Mouse (Mus musculus): ENCODE measurements around the gene Gm6356. TPM values are rescaled to one million over a fixed set of nuclear protein-coding genes. Genes with fewer than 3 reads are reported as not detected.

The Gm6356 gene
- polyA plus RNA-seq (2012; rRNA removed; ENCODE audit: low replicate concordance), result not detected in 2 replicates

DNA sequence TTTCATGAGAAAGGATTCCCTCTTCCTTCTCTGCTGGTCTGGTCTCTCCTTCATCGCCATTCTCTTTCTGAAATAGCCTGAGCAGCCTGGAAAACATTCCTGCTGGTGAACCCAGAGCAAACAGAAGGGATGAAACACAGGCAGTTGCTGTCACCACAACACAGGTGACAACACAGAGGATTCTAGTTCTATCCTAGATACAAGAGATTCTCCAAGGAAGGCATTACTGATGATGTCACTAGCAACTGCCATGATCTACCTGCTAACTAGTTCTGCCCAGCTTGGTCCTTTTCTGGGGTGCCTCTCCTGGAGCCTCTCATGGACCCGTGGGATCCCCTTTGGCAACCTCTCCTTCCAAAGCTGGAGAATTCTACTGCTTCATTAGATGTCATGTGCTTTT is at the start of gene Gm6356:
Gene Gm6356 (minus strand): TSS at position 101 of the 400 bp plus-strand sequence.

Other genes starting within 250 kb of the Gm6356 start
- 0.30 and 0.69 TPM in 2 replicates for gene Gm3636, start 231.5 kb downstream of the Gm6356 start, polyA plus RNA-seq (2012; rRNA removed; ENCODE audit: low replicate concordance)
- not detected in 2 replicates for gene Gm8362, start 199.4 kb downstream of the Gm6356 start, polyA plus RNA-seq (2012; rRNA removed; ENCODE audit: low replicate concordance)
- gene Gm3642, start 133.5 kb downstream of the Gm6356 start, polyA plus RNA-seq (2012; rRNA removed; ENCODE audit: low replicate concordance), result not detected in 2 replicates
- gene Gm3667, start 83.9 kb downstream of the Gm6356 start, polyA plus RNA-seq (2012; rRNA removed; ENCODE audit: low replicate concordance), result 0.37 TPM in 1 of 2 replicates, not detected in the other
- gene Gm10406, start 53.6 kb upstream of the Gm6356 start, polyA plus RNA-seq (2012; rRNA removed; ENCODE audit: low replicate concordance), result 0.14 TPM in 1 of 2 replicates, not detected in the other
- gene Gm3685, start 71.2 kb upstream of the Gm6356 start, polyA plus RNA-seq (2012; rRNA removed; ENCODE audit: low replicate concordance), result not detected in 2 replicates
- 0.13 TPM in 1 of 2 replicates, not detected in the other for gene Gm3696, start 126.8 kb upstream of the Gm6356 start, polyA plus RNA-seq (2012; rRNA removed; ENCODE audit: low replicate concordance)
- gene Gm6676, start 151.6 kb upstream of the Gm6356 start, polyA plus RNA-seq (2012; rRNA removed; ENCODE audit: low replicate concordance), result not detected in 2 replicates
- 0.17 TPM in 1 of 2 replicates, not detected in the other for gene Gm3512, start 200.7 kb upstream of the Gm6356 start, polyA plus RNA-seq (2012; rRNA removed; ENCODE audit: low replicate concordance)
- gene Gm16434, start 220.7 kb upstream of the Gm6356 start, polyA plus RNA-seq (2012; rRNA removed; ENCODE audit: low replicate concordance), result not detected in 2 replicates